ENCODE assay signal across 17 mouse cellular contexts in genomic region chr5:113827991-113828411, GRCm38 (mm10). TPM values are rescaled to one million over a fixed set of nuclear protein-coding genes. Genes with fewer than 3 reads are reported as not detected.
A peak's percentile ranks its signal among the peaks of the same experiment; 100 is the strongest.
DNase-seq lines count a peak whose midpoint lies in the region; ATAC-seq and TF ChIP-seq lines count a peak whose summit lies in the region.
"Had no signal": no experiment of that assay in that cellular context is flagged by ENCODE, and none has a peak within 500 bp of the region (broad histone marks: within the 10 kb centered on the region; RNA-seq: fewer than 3 reads in every experiment).

No protein-coding gene starts in this region.

- no peak overlapping the region for H3K9ac ChIP-seq in heart, embryonic 15.5 days
- H3K9ac ChIP-seq in heart, embryonic 12.5 days: no peak overlapping the region
- no peak overlapping the region for H3K9ac ChIP-seq in stomach, embryonic 16.5 days (ENCODE audit: low read length)
- H3K9ac ChIP-seq in stomach, postnatal 0 days (ENCODE audit: low read length): no peak overlapping the region
- H3K9ac ChIP-seq in liver, embryonic 12.5 days: no peak overlapping the region
- H3K9ac ChIP-seq: embryonic facial prominence, embryonic 15.5 days; forebrain, embryonic 12.5 days; limb, embryonic 12.5 days; midbrain, embryonic 12.5 days had no signal

- no peak for TF ChIP-seq EP300 in stomach, postnatal 0 days (optimal IDR thresholded peaks at IDR 0.05)

- no peaks in the 10 kb centered on the region for H3K4me1 ChIP-seq in heart, embryonic 15.5 days (replicated peaks)
- H3K4me1 ChIP-seq in heart, embryonic 12.5 days (replicated peaks): peaks cover 6% of the 10 kb centered on the region; the same call in 1 of the 2 replicates
- H3K4me1 ChIP-seq in stomach, embryonic 16.5 days (ENCODE audit: control insufficient read depth, insufficient read depth, low read length): no peaks in the 10 kb centered on the region
- H3K4me1 ChIP-seq in stomach, postnatal 0 days (replicated peaks; ENCODE audit: control insufficient read depth, insufficient read depth): no peaks in the 10 kb centered on the region
- H3K4me1 ChIP-seq in liver, embryonic 12.5 days: peaks cover 52% of the 10 kb centered on the region
- peaks cover 16% of the 10 kb centered on the region for H3K4me1 ChIP-seq in embryonic facial prominence, embryonic 10.5 days
- H3K4me1 ChIP-seq: embryonic facial prominence, embryonic 15.5 days; midbrain, embryonic 12.5 days had no signal

- no peak for ATAC-seq in heart, embryonic 15.5 days (replicated peaks; ENCODE audit: insufficient number of reproducible peaks, insufficient read depth, low FRiP score, low read depth)
- no peak for ATAC-seq in heart, embryonic 12.5 days (ENCODE audit: insufficient number of reproducible peaks, low FRiP score)
- peak; percentile 12; the same call in 1 of the 2 replicates for ATAC-seq in stomach, embryonic 16.5 days (ENCODE audit: insufficient read depth, low FRiP score)
- ATAC-seq in stomach, postnatal 0 days (ENCODE audit: low FRiP score, low TSS enrichment): no peak
- ATAC-seq in liver, embryonic 12.5 days: no peak
- ATAC-seq: lung, postnatal 0 days had no signal

- no peak for TF ChIP-seq CTCF in stomach, postnatal 0 days (IDR thresholded peaks at IDR 0.05; ENCODE audit: low read depth)

- no peak for DNase-seq in stomach, postnatal 0 days (ENCODE audit: low spot score)
- peak; percentile 58 to 77 for DNase-seq in natural killer cell, adult 2 months (ENCODE audit: low spot score in 2 of 2)
- no peak for DNase-seq in frontal cortex, adult 2 months (ENCODE audit: extremely low spot score in 1 of 2, low spot score in 1 of 2)
- DNase-seq in embryonic facial prominence, embryonic 10.5 days (ENCODE audit: low spot score): no peak
- DNase-seq: cerebellum, adult 11 months; heart, adult 18-20 months; heart, postnatal 14 days had no signal

- no peaks in the 10 kb centered on the region for H3K36me3 ChIP-seq in heart, embryonic 15.5 days
- no peaks in the 10 kb centered on the region for H3K36me3 ChIP-seq in heart, embryonic 12.5 days
- no peaks in the 10 kb centered on the region for H3K36me3 ChIP-seq in stomach, embryonic 16.5 days (ENCODE audit: control insufficient read depth, insufficient read depth, low read length)
- no peaks in the 10 kb centered on the region for H3K36me3 ChIP-seq in stomach, postnatal 0 days (ENCODE audit: control insufficient read depth, insufficient read depth, low read length)
- H3K36me3 ChIP-seq in liver, embryonic 12.5 days: no peaks in the 10 kb centered on the region
- H3K36me3 ChIP-seq in embryonic facial prominence, embryonic 10.5 days (replicated peaks): no peaks in the 10 kb centered on the region
- H3K36me3 ChIP-seq: embryonic facial prominence, embryonic 15.5 days; forebrain, embryonic 12.5 days; limb, embryonic 12.5 days; midbrain, embryonic 12.5 days had no signal

- no peak overlapping the region for H3K27ac ChIP-seq in heart, embryonic 15.5 days
- H3K27ac ChIP-seq in heart, embryonic 12.5 days (ENCODE audit: poor library complexity, severe bottlenecking): no peak overlapping the region
- H3K27ac ChIP-seq in stomach, embryonic 16.5 days (ENCODE audit: low read length): no peak overlapping the region
- H3K27ac ChIP-seq in stomach, postnatal 0 days (replicated peaks): no peak overlapping the region
- peak overlapping the region; percentile 52; the same call in 1 of the 2 replicates for H3K27ac ChIP-seq in liver, embryonic 12.5 days
- no peak overlapping the region for H3K27ac ChIP-seq in embryonic facial prominence, embryonic 10.5 days (replicated peaks)
- H3K27ac ChIP-seq: embryonic facial prominence, embryonic 15.5 days; forebrain, embryonic 12.5 days; limb, embryonic 12.5 days; midbrain, embryonic 12.5 days had no signal

- WGBS in heart, embryonic 15.5 days: 40% methylated on average over 4 of the region's 4 CpGs
- 42% methylated on average over 4 of the region's 4 CpGs for WGBS in heart, embryonic 12.5 days
- 41% methylated on average over 4 of the region's 4 CpGs for WGBS in stomach, embryonic 16.5 days
- WGBS in stomach, postnatal 0 days: 42% methylated on average over 4 of the region's 4 CpGs
- 35% methylated on average over 4 of the region's 4 CpGs for WGBS in liver, embryonic 12.5 days (ENCODE audit: insufficient replicate concordance)
- WGBS in embryonic facial prominence, embryonic 10.5 days: 59% methylated on average over 4 of the region's 4 CpGs

- no peaks in the 10 kb centered on the region for H3K9me3 ChIP-seq in heart, embryonic 15.5 days (replicated peaks)
- H3K9me3 ChIP-seq in heart, embryonic 12.5 days (replicated peaks): no peaks in the 10 kb centered on the region
- H3K9me3 ChIP-seq in stomach, embryonic 16.5 days (replicated peaks; ENCODE audit: control insufficient read depth, low read length): no peaks in the 10 kb centered on the region
- no peaks in the 10 kb centered on the region for H3K9me3 ChIP-seq in stomach, postnatal 0 days (ENCODE audit: control insufficient read depth, low read length)
- no peaks in the 10 kb centered on the region for H3K9me3 ChIP-seq in liver, embryonic 12.5 days (replicated peaks)
- no peaks in the 10 kb centered on the region for H3K9me3 ChIP-seq in embryonic facial prominence, embryonic 10.5 days
- H3K9me3 ChIP-seq: embryonic facial prominence, embryonic 15.5 days; forebrain, embryonic 12.5 days; G1E; limb, embryonic 12.5 days; midbrain, embryonic 12.5 days had no signal

- H3K27me3 ChIP-seq in heart, embryonic 15.5 days: no peaks in the 10 kb centered on the region
- no peaks in the 10 kb centered on the region; the same call in 1 of the 2 replicates for H3K27me3 ChIP-seq in heart, embryonic 12.5 days (replicated peaks)
- no peaks in the 10 kb centered on the region for H3K27me3 ChIP-seq in stomach, embryonic 16.5 days (ENCODE audit: control insufficient read depth, insufficient read depth, low read length)
- no peaks in the 10 kb centered on the region for H3K27me3 ChIP-seq in stomach, postnatal 0 days (ENCODE audit: control insufficient read depth, insufficient read depth, low read length)
- H3K27me3 ChIP-seq in liver, embryonic 12.5 days (replicated peaks): 0 out of 2 replicates have a peak, but pooled peaks cover 6% of the 10 kb centered on the region
- no peaks in the 10 kb centered on the region for H3K27me3 ChIP-seq in embryonic facial prominence, embryonic 10.5 days (replicated peaks; ENCODE audit: low read depth, poor library complexity, severe bottlenecking)
- H3K27me3 ChIP-seq: embryonic facial prominence, embryonic 15.5 days; limb, embryonic 12.5 days; midbrain, embryonic 12.5 days had no signal

- 0 out of 2 replicates have a peak overlapping the region, but pooled peaks have one; percentile 1 for H3K4me2 ChIP-seq in heart, embryonic 15.5 days
- H3K4me2 ChIP-seq in heart, embryonic 12.5 days: no peak overlapping the region
- no peak overlapping the region for H3K4me2 ChIP-seq in stomach, embryonic 16.5 days (ENCODE audit: low read depth, low read length)
- H3K4me2 ChIP-seq in stomach, postnatal 0 days (replicated peaks; ENCODE audit: low read depth): no peak overlapping the region
- peak overlapping the region; percentile 22; the same call in 1 of the 2 replicates for H3K4me2 ChIP-seq in liver, embryonic 12.5 days
- H3K4me2 ChIP-seq: embryonic facial prominence, embryonic 15.5 days; forebrain, embryonic 12.5 days; limb, embryonic 12.5 days; midbrain, embryonic 12.5 days had no signal

- peak overlapping the region; percentile 20; the same call in 1 of the 2 replicates for H3K4me3 ChIP-seq in heart, embryonic 15.5 days
- H3K4me3 ChIP-seq in heart, embryonic 12.5 days: no peak overlapping the region
- no peak overlapping the region for H3K4me3 ChIP-seq in stomach, embryonic 16.5 days (replicated peaks; ENCODE audit: low read length)
- no peak overlapping the region for H3K4me3 ChIP-seq in stomach, postnatal 0 days (ENCODE audit: low read depth, low read length)
- H3K4me3 ChIP-seq in liver, embryonic 12.5 days: no peak overlapping the region
- no peak overlapping the region for H3K4me3 ChIP-seq in embryonic facial prominence, embryonic 10.5 days
- H3K4me3 ChIP-seq: embryonic facial prominence, embryonic 15.5 days; forebrain, embryonic 12.5 days; limb, embryonic 12.5 days; midbrain, embryonic 12.5 days had no signal

RNA-seq across cellular contexts. Expression of gene Selplg, which starts 4.4 kb away (rescaled TPM):
- 2.7 and 18.4 TPM in 2 replicates for polyA plus RNA-seq in heart, embryonic 15.5 days (2015; fragmentation: Nextera tagmentation; extraction: Ambion mirVana)
- polyA plus RNA-seq in heart, embryonic 12.5 days (2016; fragmentation: Nextera tagmentation; extraction: Ambion mirVana): 0.51 and 0.72 TPM in 2 replicates
- polyA plus RNA-seq in stomach, embryonic 16.5 days (2015; fragmentation: Nextera tagmentation; extraction: Ambion mirVana): 7.3 and 9.1 TPM in 2 replicates
- polyA plus RNA-seq in stomach, postnatal 0 days (2015; fragmentation: Nextera tagmentation; extraction: Ambion mirVana): 2.0 and 2.6 TPM in 2 replicates
- polyA plus RNA-seq in liver, embryonic 12.5 days (2016; fragmentation: Nextera tagmentation; extraction: Ambion mirVana): 10.8 and 11.6 TPM in 2 replicates
- polyA plus RNA-seq in frontal cortex, adult 2 months (2012; rRNA removed): 34.0 and 40.3 TPM in 2 replicates
- polyA plus RNA-seq in embryonic facial prominence, embryonic 10.5 days (2016; fragmentation: Nextera tagmentation; extraction: Ambion mirVana): 0.58 and 0.83 TPM in 2 replicates

RNA-seq across cellular contexts. Expression of gene Tmem119, which starts 27.7 kb away (rescaled TPM):
- 23.6 and 30.5 TPM in 2 replicates for polyA plus RNA-seq in heart, embryonic 15.5 days (2015; fragmentation: Nextera tagmentation; extraction: Ambion mirVana)
- polyA plus RNA-seq in heart, embryonic 12.5 days (2016; fragmentation: Nextera tagmentation; extraction: Ambion mirVana): 13.0 and 13.4 TPM in 2 replicates
- 71.4 and 73.0 TPM in 2 replicates for polyA plus RNA-seq in stomach, embryonic 16.5 days (2015; fragmentation: Nextera tagmentation; extraction: Ambion mirVana)
- 35.3 and 36.6 TPM in 2 replicates for polyA plus RNA-seq in stomach, postnatal 0 days (2015; fragmentation: Nextera tagmentation; extraction: Ambion mirVana)
- polyA plus RNA-seq in liver, embryonic 12.5 days (2016; fragmentation: Nextera tagmentation; extraction: Ambion mirVana): 7.2 and 9.8 TPM in 2 replicates
- 17.6 and 22.6 TPM in 2 replicates for polyA plus RNA-seq in frontal cortex, adult 2 months (2012; rRNA removed)
- polyA plus RNA-seq in embryonic facial prominence, embryonic 10.5 days (2016; fragmentation: Nextera tagmentation; extraction: Ambion mirVana): 72.7 and 83.3 TPM in 2 replicates

RNA-seq across cellular contexts. Expression of gene Iscu, which starts 55.5 kb away (rescaled TPM):
- polyA plus RNA-seq in heart, embryonic 15.5 days (2015; fragmentation: Nextera tagmentation; extraction: Ambion mirVana): 112 and 124 TPM in 2 replicates
- polyA plus RNA-seq in heart, embryonic 12.5 days (2016; fragmentation: Nextera tagmentation; extraction: Ambion mirVana): 111 and 112 TPM in 2 replicates
- 97.0 and 112 TPM in 2 replicates for polyA plus RNA-seq in stomach, embryonic 16.5 days (2015; fragmentation: Nextera tagmentation; extraction: Ambion mirVana)
- polyA plus RNA-seq in stomach, postnatal 0 days (2015; fragmentation: Nextera tagmentation; extraction: Ambion mirVana): 154 and 166 TPM in 2 replicates
- polyA plus RNA-seq in liver, embryonic 12.5 days (2016; fragmentation: Nextera tagmentation; extraction: Ambion mirVana): 109 and 112 TPM in 2 replicates
- 202 and 208 TPM in 2 replicates for polyA plus RNA-seq in frontal cortex, adult 2 months (2012; rRNA removed)
- 99.7 and 103 TPM in 2 replicates for polyA plus RNA-seq in embryonic facial prominence, embryonic 10.5 days (2016; fragmentation: Nextera tagmentation; extraction: Ambion mirVana)

RNA-seq across cellular contexts. Expression of gene Sart3, which starts 55.7 kb away (rescaled TPM):
- polyA plus RNA-seq in heart, embryonic 15.5 days (2015; fragmentation: Nextera tagmentation; extraction: Ambion mirVana): 30.8 and 39.8 TPM in 2 replicates
- 44.4 and 50.1 TPM in 2 replicates for polyA plus RNA-seq in heart, embryonic 12.5 days (2016; fragmentation: Nextera tagmentation; extraction: Ambion mirVana)
- 30.8 and 35.0 TPM in 2 replicates for polyA plus RNA-seq in stomach, embryonic 16.5 days (2015; fragmentation: Nextera tagmentation; extraction: Ambion mirVana)
- polyA plus RNA-seq in stomach, postnatal 0 days (2015; fragmentation: Nextera tagmentation; extraction: Ambion mirVana): 10.4 and 11.2 TPM in 2 replicates
- polyA plus RNA-seq in liver, embryonic 12.5 days (2016; fragmentation: Nextera tagmentation; extraction: Ambion mirVana): 39.9 and 40.4 TPM in 2 replicates
- 39.0 and 44.1 TPM in 2 replicates for polyA plus RNA-seq in frontal cortex, adult 2 months (2012; rRNA removed)
- polyA plus RNA-seq in embryonic facial prominence, embryonic 10.5 days (2016; fragmentation: Nextera tagmentation; extraction: Ambion mirVana): 79.0 and 80.9 TPM in 2 replicates

Comparison
In these comparisons a context has a peak if more than half of its experiments do, and no peak if none do; other contexts are left out.
1. H3K4me2 ChIP-seq: peak in heart, embryonic 15.5 days (single experiment) and liver, embryonic 12.5 days (single experiment); none in heart, embryonic 12.5 days (single experiment), stomach, embryonic 16.5 days (single experiment) and stomach, postnatal 0 days (single experiment).
2. DNase-seq: peak in natural killer cell, adult 2 months (2 of 2); none in stomach, postnatal 0 days (single experiment), frontal cortex, adult 2 months (0 of 2) and embryonic facial prominence, embryonic 10.5 days (single experiment).